Mouse (Mus musculus) liver, embryonic 14.5 days (tissue): ENCODE results near the gene Helz.

Experiments
- CTCF ChIP-seq: IDR thresholded peaks from 2 replicates; pipeline ENCODE4 v1.5.1; 2016; ENCODE audit warnings: antibody characterized with exemption, low read depth, control low read depth
- EP300 ChIP-seq: IDR thresholded peaks from 2 replicates; pipeline ENCODE4 v1.6.1; 2016; ENCODE audit warnings: antibody characterized with exemption, low read depth

GRCm38 (mm10) chr11:107527632-107528031 lies 20.1 kb upstream of the Helz start:
- TF ChIP-seq EP300 (no peak), CTCF (no peak)
